Mouse (Mus musculus): Measurements from ENCODE around the gene Gbp3. TPM values are rescaled to one million over a fixed set of nuclear protein-coding genes. Genes with fewer than 3 reads are reported as not detected.
A peak's percentile ranks its signal among the peaks of the same experiment; 100 is the strongest.
"Not testable (repeated sequence)": the region's sequence is repeated elsewhere in the genome, so short reads cannot be mapped to it uniquely, and the experiment has no call there.

Gbp3 gene
- polyA plus RNA-seq, 1 experiment: 13.8 TPM

GRCm38 (mm10) chr3:142541391-142541790, 18.4 kb upstream of the Gbp3 start:
- no peaks in the 10 kb centered on the region for H3K27me3 ChIP-seq (ENCODE audit: control insufficient read depth, insufficient read depth, low read length)
- no peaks in the 10 kb centered on the region for H3K4me1 ChIP-seq (ENCODE audit: control insufficient read depth, insufficient read depth, insufficient read length, low read length)
- peaks cover 22% of the 10 kb centered on the region for H3K36me3 ChIP-seq (ENCODE audit: control insufficient read depth, insufficient read depth, low read length)
- WGBS: 75% methylated on average over 6 of the region's 6 CpGs
- no peak overlapping the region for H3K27ac ChIP-seq (ENCODE audit: insufficient read depth, low read depth, low read length)
- no peak for TF ChIP-seq POLR2A (IDR thresholded peaks at IDR 0.05; ENCODE audit: low read depth, low read length)
- no peak for TF ChIP-seq CTCF (IDR thresholded peaks at IDR 0.05; ENCODE audit: extremely low read depth, insufficient read length, insufficient replicate concordance, low read depth, low read length)
- H3K4me3 ChIP-seq (ENCODE audit: low read depth, low read length): no peak overlapping the region

- not testable (repeated sequence) for H3K4me3 ChIP-seq (ENCODE audit: low read depth, low read length); H3K27me3 ChIP-seq (ENCODE audit: control insufficient read depth, insufficient read depth, low read length); H3K4me1 ChIP-seq (ENCODE audit: control insufficient read depth, insufficient read depth, insufficient read length, low read length); H3K27ac ChIP-seq (ENCODE audit: insufficient read depth, low read depth, low read length)
- WGBS: 89% methylated on average over 12 of the region's 12 CpGs
- peaks cover 31% of the 10 kb centered on the region for H3K36me3 ChIP-seq (ENCODE audit: control insufficient read depth, insufficient read depth, low read length)
Observed at GRCm38 (mm10) chr3:142542776-142543175, 17.1 kb upstream of the Gbp3 start.

- 58% methylated on average over 3 of the region's 3 CpGs for WGBS
- Histone ChIP-seq H3K36me3 (ENCODE audit: control insufficient read depth, insufficient read depth, low read length) (peaks cover 22% of the 10 kb centered on the region), H3K4me3 (ENCODE audit: low read depth, low read length) (no peak overlapping the region), H3K4me1 (ENCODE audit: control insufficient read depth, insufficient read depth, insufficient read length, low read length) (no peaks in the 10 kb centered on the region), H3K27ac (ENCODE audit: insufficient read depth, low read depth, low read length) (no peak overlapping the region), H3K27me3 (ENCODE audit: control insufficient read depth, insufficient read depth, low read length) (no peaks in the 10 kb centered on the region)
- TF ChIP-seq POLR2A (IDR thresholded peaks at IDR 0.05; ENCODE audit: low read depth, low read length): no peak
- no peak for TF ChIP-seq CTCF (IDR thresholded peaks at IDR 0.05; ENCODE audit: extremely low read depth, insufficient read length, insufficient replicate concordance, low read depth, low read length)
Observed at GRCm38 (mm10) chr3:142546690-142547089, 13.1 kb upstream of the Gbp3 start.

GRCm38 (mm10) chr3:142550052-142550676, 9.7 kb upstream of the Gbp3 start:
- no peaks in the 10 kb centered on the region for H3K27me3 ChIP-seq (ENCODE audit: control insufficient read depth, insufficient read depth, low read length)
- 92% methylated on average over 3 of the region's 3 CpGs for WGBS

GRCm38 (mm10) chr3:142554601-142555000, 5.2 kb upstream of the Gbp3 start:
- TF ChIP-seq CTCF (IDR thresholded peaks at IDR 0.05; ENCODE audit: extremely low read depth, insufficient read length, insufficient replicate concordance, low read depth, low read length) (no peak), POLR2A (IDR thresholded peaks at IDR 0.05; ENCODE audit: low read depth, low read length) (no peak)
- 83% methylated on average over 1 of the region's 1 CpGs for WGBS
- H3K27ac ChIP-seq (ENCODE audit: insufficient read depth, low read depth, low read length): no peak overlapping the region

More at GRCm38 (mm10) chr3:142550052-142550676, 9.7 kb upstream of the Gbp3 start:
- Histone ChIP-seq H3K4me1 (ENCODE audit: control insufficient read depth, insufficient read depth, insufficient read length, low read length) (no peaks in the 10 kb centered on the region), H3K27ac (ENCODE audit: insufficient read depth, low read depth, low read length) (no peak overlapping the region), H3K36me3 (ENCODE audit: control insufficient read depth, insufficient read depth, low read length) (peaks cover 15% of the 10 kb centered on the region), H3K4me3 (ENCODE audit: low read depth, low read length) (no peak overlapping the region)
- TF ChIP-seq POLR2A (IDR thresholded peaks at IDR 0.05; ENCODE audit: low read depth, low read length) (no peak), CTCF (IDR thresholded peaks at IDR 0.05; ENCODE audit: extremely low read depth, insufficient read length, insufficient replicate concordance, low read depth, low read length) (no peak)

GRCm38 (mm10) chr3:142555623-142556022, 4.2 kb upstream of the Gbp3 start:
- 87% methylated on average over 11 of the region's 11 CpGs for whole genome bisulfite sequencing
- no peak overlapping the region for H3K27ac ChIP-seq (ENCODE audit: insufficient read depth, low read depth, low read length)
- no peak overlapping the region for H3K4me3 ChIP-seq (ENCODE audit: low read depth, low read length)
- H3K36me3 ChIP-seq (ENCODE audit: control insufficient read depth, insufficient read depth, low read length): no peaks in the 10 kb centered on the region
- no peak for TF ChIP-seq POLR2A (IDR thresholded peaks at IDR 0.05; ENCODE audit: low read depth, low read length)
- no peak for TF ChIP-seq CTCF (IDR thresholded peaks at IDR 0.05; ENCODE audit: extremely low read depth, insufficient read length, insufficient replicate concordance, low read depth, low read length)
- H3K27me3 ChIP-seq (ENCODE audit: control insufficient read depth, insufficient read depth, low read length): no peaks in the 10 kb centered on the region
- no peaks in the 10 kb centered on the region; the same call in 1 of the 2 replicates for H3K4me1 ChIP-seq (ENCODE audit: control insufficient read depth, insufficient read depth, insufficient read length, low read length)

More at GRCm38 (mm10) chr3:142554601-142555000, 5.2 kb upstream of the Gbp3 start:
- H3K4me3 ChIP-seq (ENCODE audit: low read depth, low read length): no peak overlapping the region
- no peaks in the 10 kb centered on the region for H3K4me1 ChIP-seq (ENCODE audit: control insufficient read depth, insufficient read depth, insufficient read length, low read length)
- no peaks in the 10 kb centered on the region for H3K36me3 ChIP-seq (ENCODE audit: control insufficient read depth, insufficient read depth, low read length)
- H3K27me3 ChIP-seq (ENCODE audit: control insufficient read depth, insufficient read depth, low read length): no peaks in the 10 kb centered on the region

- Histone ChIP-seq H3K4me3 (ENCODE audit: low read depth, low read length) (peak overlapping the region; percentile 61), H3K4me1 (ENCODE audit: control insufficient read depth, insufficient read depth, insufficient read length, low read length) (no peaks in the 10 kb centered on the region; the same call in 1 of the 2 replicates), H3K36me3 (ENCODE audit: control insufficient read depth, insufficient read depth, low read length) (0 out of 2 replicates have a peak, but pooled peaks cover 2% of the 10 kb centered on the region), H3K27me3 (ENCODE audit: control insufficient read depth, insufficient read depth, low read length) (no peaks in the 10 kb centered on the region), H3K27ac (ENCODE audit: insufficient read depth, low read depth, low read length) (peak overlapping the region; percentile 82)
- peak; percentile 98 for TF ChIP-seq CTCF (IDR thresholded peaks at IDR 0.05; ENCODE audit: extremely low read depth, insufficient read length, insufficient replicate concordance, low read depth, low read length)
- TF ChIP-seq POLR2A (IDR thresholded peaks at IDR 0.05; ENCODE audit: low read depth, low read length): no peak
- WGBS: 1% methylated on average over 12 of the region's 12 CpGs
Observed at GRCm38 (mm10) chr3:142560296-142560948, 596 bp downstream of the Gbp3 start.

All from small intestine, adult 2 months (tissue).